Mouse (Mus musculus) spleen, adult 2 months (tissue): Measurements from ENCODE around the gene Gm4924.

ENCODE experiments used
- CTCF ChIP-seq: fragments of 200-500 bp; IDR thresholded peaks from 2 replicates; pipeline ENCODE4 v1.5.1; 2011; ENCODE audit warnings: mild to moderate bottlenecking, inconsistent platforms; ENCODE audit not compliant: insufficient read depth, insufficient read length, insufficient replicate concordance; ENCODE audit errors: extremely low read depth
- POLR2A ChIP-seq: fragments of 200-500 bp; IDR thresholded peaks from 2 replicates; pipeline ENCODE4 v1.6.1; 2011; ENCODE audit warnings: low read depth, low read length, inconsistent platforms

- TF ChIP-seq CTCF (no peak), POLR2A (no peak)
Observed at GRCm38 (mm10) chr10:82423631-82424030, 69.6 kb downstream of the Gm4924 start.
